Mouse (Mus musculus): Measurements from ENCODE around the gene Gm6121.
"Not testable (repeated sequence)": the region's sequence is repeated elsewhere in the genome, so short reads cannot be mapped to it uniquely, and the experiment has no call there.

Gene Gm6121

GRCm38 (mm10) chrX:26935597-26935996, at the start of gene Gm6121:
TSS of gene Gm6121 (minus strand) at chrX:26935697.
- DNase-seq: not testable (repeated sequence)

Data from right cerebral cortex, postnatal 14 days (tissue).